Mouse (Mus musculus): Measurements from ENCODE around the gene Tmod3. TPM values are rescaled to one million over a fixed set of nuclear protein-coding genes. Genes with fewer than 3 reads are reported as not detected.

Gene Tmod3
- polyA plus RNA-seq, 1 experiment from 2014 or later = 23.7 TPM

- Histone ChIP-seq H3K4me2 (no peak overlapping the region), H3K4me1 (replicated peaks) (no peaks in the 10 kb centered on the region), H3K36me3 (replicated peaks) (peaks cover 92% of the 10 kb centered on the region), H3K9me3 (replicated peaks) (no peaks in the 10 kb centered on the region), H3K27me3 (no peaks in the 10 kb centered on the region), H3K9ac (no peak overlapping the region), H3K27ac (replicated peaks) (no peak overlapping the region), H3K4me3 (replicated peaks) (no peak overlapping the region)
- WGBS (ENCODE audit: insufficient replicate concordance) = 68% methylated on average over 10 of the region's 10 CpGs
- no peak for ATAC-seq (ENCODE audit: insufficient read depth)
Observed at GRCm38 (mm10) chr9:75455684-75456083, 103.8 kb downstream of the Tmod3 start.

- H3K9ac ChIP-seq = no peak overlapping the region
- peaks cover 87% of the 10 kb centered on the region for H3K36me3 ChIP-seq (replicated peaks)
- H3K4me3 ChIP-seq (replicated peaks) = no peak overlapping the region
- WGBS (ENCODE audit: insufficient replicate concordance) = 63% methylated on average over 2 of the region's 2 CpGs
- ATAC-seq (ENCODE audit: insufficient read depth) = no peak
- no peaks in the 10 kb centered on the region for H3K4me1 ChIP-seq (replicated peaks)
- H3K27me3 ChIP-seq = no peaks in the 10 kb centered on the region
- H3K4me2 ChIP-seq = no peak overlapping the region
- H3K27ac ChIP-seq (replicated peaks) = no peak overlapping the region
- H3K9me3 ChIP-seq (replicated peaks) = no peaks in the 10 kb centered on the region
Observed at GRCm38 (mm10) chr9:75453994-75454393, 105.5 kb downstream of the Tmod3 start.

GRCm38 (mm10) chr9:75448021-75448420 lies 111.4 kb downstream of the Tmod3 start:
- H3K9me3 ChIP-seq (replicated peaks) = no peaks in the 10 kb centered on the region
- peaks cover 67% of the 10 kb centered on the region for H3K36me3 ChIP-seq (replicated peaks)
- no peak overlapping the region for H3K4me3 ChIP-seq (replicated peaks)
- H3K27ac ChIP-seq (replicated peaks) = no peak overlapping the region
- H3K27me3 ChIP-seq = no peaks in the 10 kb centered on the region
- ATAC-seq (ENCODE audit: insufficient read depth) = no peak
- no peak overlapping the region for H3K4me2 ChIP-seq
- H3K4me1 ChIP-seq (replicated peaks) = peaks cover 13% of the 10 kb centered on the region
- no peak overlapping the region for H3K9ac ChIP-seq
- WGBS (ENCODE audit: insufficient replicate concordance) = 77% methylated on average over 3 of the region's 3 CpGs

Other genes with a start within 250 kb of the Tmod3 start
- gene Bcl2l10, start 211.9 kb downstream of the Tmod3 start, polyA plus RNA-seq (2015; fragmentation: Nextera tagmentation; extraction: Ambion mirVana) = not detected in 2 replicates
- gene Mapk6, start 149.7 kb downstream of the Tmod3 start, polyA plus RNA-seq (2015; fragmentation: Nextera tagmentation; extraction: Ambion mirVana) = 15.4 and 16.8 TPM in 2 replicates
- gene Leo1, start 118.1 kb downstream of the Tmod3 start, polyA plus RNA-seq (2015; fragmentation: Nextera tagmentation; extraction: Ambion mirVana) = 12.7 and 13.1 TPM in 2 replicates
- 0.32 and 0.54 TPM in 2 replicates for gene Tmod2, start 51.7 kb upstream of the Tmod3 start, polyA plus RNA-seq (2015; fragmentation: Nextera tagmentation; extraction: Ambion mirVana)
- 1.8 and 2.1 TPM in 2 replicates for gene Lysmd2, start 66.1 kb upstream of the Tmod3 start, polyA plus RNA-seq (2015; fragmentation: Nextera tagmentation; extraction: Ambion mirVana)
- gene Scg3, start 124.4 kb upstream of the Tmod3 start, polyA plus RNA-seq (2015; fragmentation: Nextera tagmentation; extraction: Ambion mirVana) = not detected in 2 replicates
- 1.6 and 2.2 TPM in 2 replicates for gene Bmp5, start 215.7 kb upstream of the Tmod3 start, polyA plus RNA-seq (2015; fragmentation: Nextera tagmentation; extraction: Ambion mirVana)

All from liver, embryonic 15.5 days (tissue).